In the genomic region with DNA sequence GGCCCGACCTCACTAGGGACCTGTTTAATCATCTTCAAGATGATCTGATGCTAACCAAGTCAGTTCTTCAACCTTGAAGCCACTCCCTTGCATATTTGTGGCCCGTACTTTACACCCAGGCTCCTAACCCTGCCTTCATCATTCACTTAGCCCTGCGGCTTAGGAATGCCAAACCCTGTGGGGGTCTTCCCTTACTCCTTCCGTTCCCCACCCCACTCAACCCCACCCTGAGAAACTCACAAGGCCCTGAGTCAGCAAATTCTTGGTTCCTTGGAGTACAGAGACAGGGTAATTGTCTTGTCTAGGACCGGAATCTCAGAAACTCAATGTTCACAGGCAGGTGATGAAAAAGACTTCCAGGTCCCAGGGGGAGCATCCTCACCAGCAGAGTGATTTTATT, we compare ENCODE assay signal across 25 mouse cellular contexts. TPM values are rescaled to one million over a fixed set of nuclear protein-coding genes. Genes with fewer than 3 reads are reported as not detected.
DNase-seq lines count a peak whose midpoint lies in the region; ATAC-seq and TF ChIP-seq lines count a peak whose summit lies in the region.
"Had no signal": no experiment of that assay in that cellular context is flagged by ENCODE, and none has a peak within 500 bp of the region (broad histone marks: within the 10 kb centered on the region; RNA-seq: fewer than 3 reads in every experiment).

No protein-coding gene starts in this region.

- dilution Hi-C loops in CH12.LX (cut with MboI; ENCODE audit: extremely low pct_ligation_motif_present, extremely low pct_unique_long_range_greater_than_20kb, low sequenced_read_pairs), result no loop called here

- no peak for TF ChIP-seq EP300 in CH12.LX (IDR thresholded peaks at IDR 0.05; ENCODE audit: low read length)

- H3K4me3 ChIP-seq in kidney, postnatal 0 days (replicated peaks; ENCODE audit: low read depth, low read length), result no peak overlapping the region
- no peak overlapping the region for H3K4me3 ChIP-seq in CH12.LX (replicated peaks in 1 of 3; ENCODE audit: low read depth in 2 of 3, low read length in 2 of 3, poor library complexity in 1 of 3)
- no peak overlapping the region for H3K4me3 ChIP-seq in hindbrain, embryonic 14.5 days (replicated peaks; ENCODE audit: low read length)
- H3K4me3 ChIP-seq: forebrain, embryonic 12.5 days; forebrain, embryonic 15.5 days; heart, adult 2 months; hindbrain, embryonic 15.5 days had no signal

- TF ChIP-seq RAD21 in CH12.LX (IDR thresholded peaks at IDR 0.05; ENCODE audit: low read depth, low read length), result no peak

- ATAC-seq in kidney, postnatal 0 days (replicated peaks; ENCODE audit: low FRiP score, low read depth), result peak; percentile 31; the same call in 1 of the 2 replicates
- no peak for ATAC-seq in hindbrain, embryonic 14.5 days (ENCODE audit: low FRiP score)

- H3K36me3 ChIP-seq in kidney, postnatal 0 days (ENCODE audit: insufficient read depth, low read length), result no peaks in the 10 kb centered on the region
- H3K36me3 ChIP-seq in CH12.LX (replicated peaks in 1 of 2; ENCODE audit: control insufficient read depth in 1 of 2, insufficient read depth in 1 of 2, low read length in 1 of 2), result no peaks in the 10 kb centered on the region
- H3K36me3 ChIP-seq in hindbrain, embryonic 14.5 days (replicated peaks; ENCODE audit: control insufficient read depth, insufficient read depth), result no peaks in the 10 kb centered on the region
- H3K36me3 ChIP-seq: embryonic facial prominence, embryonic 12.5 days; embryonic facial prominence, embryonic 15.5 days; forebrain, embryonic 12.5 days; forebrain, embryonic 15.5 days; heart, embryonic 10.5 days; hindbrain, embryonic 15.5 days had no signal

- H3K9me3 ChIP-seq in kidney, postnatal 0 days (replicated peaks; ENCODE audit: low read length), result no peaks in the 10 kb centered on the region
- H3K9me3 ChIP-seq in CH12.LX (replicated peaks; ENCODE audit: low read length), result no peaks in the 10 kb centered on the region
- H3K9me3 ChIP-seq in hindbrain, embryonic 14.5 days (ENCODE audit: control insufficient read depth, low read length), result no peaks in the 10 kb centered on the region
- H3K9me3 ChIP-seq: embryonic facial prominence, embryonic 12.5 days; embryonic facial prominence, embryonic 15.5 days; forebrain, embryonic 12.5 days; forebrain, embryonic 15.5 days; heart, embryonic 10.5 days; heart, embryonic 13.5 days; hindbrain, embryonic 15.5 days had no signal

- no peak for TF ChIP-seq CTCF in kidney, postnatal 0 days (IDR thresholded peaks at IDR 0.05; ENCODE audit: low read depth)
- no peak for TF ChIP-seq CTCF in CH12.LX (conservative IDR thresholded peaks at IDR 0.05 in 1 of 2, IDR thresholded peaks at IDR 0.05 in 1 of 2; ENCODE audit: low read depth in 2 of 2, low read length in 2 of 2)

- H3K79me2 ChIP-seq in CH12.LX (replicated peaks; ENCODE audit: control insufficient read depth, extremely low read depth, insufficient read depth, poor library complexity, severe bottlenecking), result no peaks in the 10 kb centered on the region

- DNase-seq in kidney, postnatal 0 days (ENCODE audit: low spot score), result no peak
- DNase-seq in kidney, postnatal 4 days, result no peak
- no peak for DNase-seq in CH12.LX (ENCODE audit: extremely low read depth)
- peak; percentile 92 for DNase-seq in ES-CJ7 (ENCODE audit: low read depth, low spot score)
- peak; percentile 81 for DNase-seq in ZHBTc4 (ENCODE audit: low read depth, low spot score)
- DNase-seq in hindbrain, embryonic 14.5 days (ENCODE audit: low spot score), result no peak
- DNase-seq in thymus, postnatal 14 days, result no peak
- DNase-seq: adrenal gland, postnatal 10 days; adrenal gland, postnatal 36 days; B cell, adult 2 months; cerebellum, adult 18-20 months; cerebellum, adult 9-10 months; cerebellum, postnatal 14 days; gastrocnemius, postnatal 25 days; heart, adult 2 months; heart, postnatal 14 days; heart, postnatal 4 days had no signal

- H3K27ac ChIP-seq in kidney, postnatal 0 days, result no peak overlapping the region
- H3K27ac ChIP-seq in CH12.LX (ENCODE audit: insufficient read depth, low read depth), result no peak overlapping the region
- H3K27ac ChIP-seq in hindbrain, embryonic 14.5 days, result no peak overlapping the region
- H3K27ac ChIP-seq: embryonic facial prominence, embryonic 12.5 days; embryonic facial prominence, embryonic 15.5 days; forebrain, embryonic 12.5 days; forebrain, embryonic 15.5 days; heart, adult 2 months; heart, embryonic 13.5 days; hindbrain, embryonic 15.5 days had no signal

- no peak for TF ChIP-seq POLR2A in CH12.LX (IDR thresholded peaks at IDR 0.05; ENCODE audit: low read depth, low read length)

- peaks cover 15% of the 10 kb centered on the region for H3K4me1 ChIP-seq in kidney, postnatal 0 days (replicated peaks; ENCODE audit: insufficient read depth, low read length)
- peaks cover 3 to 25% of the 10 kb centered on the region in 2 experiments; a peak in 2 of 4 replicates for H3K4me1 ChIP-seq in CH12.LX (ENCODE audit: control insufficient read depth in 1 of 2, insufficient read depth in 2 of 2)
- H3K4me1 ChIP-seq in hindbrain, embryonic 14.5 days (replicated peaks; ENCODE audit: control insufficient read depth, insufficient read depth, low read length), result peaks cover 28% of the 10 kb centered on the region

- H3K27me3 ChIP-seq in kidney, postnatal 0 days (ENCODE audit: insufficient read depth, low read length), result no peaks in the 10 kb centered on the region
- H3K27me3 ChIP-seq in CH12.LX (replicated peaks), result no peaks in the 10 kb centered on the region
- H3K27me3 ChIP-seq in hindbrain, embryonic 14.5 days (ENCODE audit: control insufficient read depth, insufficient read depth, low read length), result 0 out of 2 replicates have a peak, but pooled peaks cover under 1% of the 10 kb centered on the region
- H3K27me3 ChIP-seq: embryonic facial prominence, embryonic 15.5 days; heart, embryonic 13.5 days; hindbrain, embryonic 15.5 days had no signal

- H3K9ac ChIP-seq in kidney, postnatal 0 days (ENCODE audit: low read depth, low read length), result no peak overlapping the region
- no peak overlapping the region for H3K9ac ChIP-seq in CH12.LX (ENCODE audit: insufficient read depth, low read depth)
- no peak overlapping the region for H3K9ac ChIP-seq in hindbrain, embryonic 14.5 days
- H3K9ac ChIP-seq: embryonic facial prominence, embryonic 12.5 days; embryonic facial prominence, embryonic 15.5 days; forebrain, embryonic 12.5 days; forebrain, embryonic 15.5 days; hindbrain, embryonic 15.5 days had no signal

- in situ Hi-C loops in CH12.LX (cut with MboI; ENCODE audit: low pct_ligation_motif_present, low pct_unique_long_range_greater_than_20kb, low sequenced_read_pairs), result no loop called here

- 69% methylated on average over 5 of the region's 5 CpGs for WGBS in kidney, postnatal 0 days
- WGBS in hindbrain, embryonic 14.5 days, result 62% methylated on average over 5 of the region's 5 CpGs

- no peak overlapping the region for H3K4me2 ChIP-seq in kidney, postnatal 0 days (ENCODE audit: low read length)
- H3K4me2 ChIP-seq in CH12.LX (ENCODE audit: insufficient read depth, low read depth, poor library complexity, severe bottlenecking), result no peak overlapping the region
- no peak overlapping the region for H3K4me2 ChIP-seq in hindbrain, embryonic 14.5 days (replicated peaks)

TF ChIP-seq in CH12.LX, 34 proteins besides CTCF, POLR2A, EP300 and RAD21:
- TF ChIP-seq ETS1 (conservative IDR thresholded peaks at IDR 0.05; ENCODE audit: low read depth, low read length) (no peak), MAFK (IDR thresholded peaks at IDR 0.05; ENCODE audit: insufficient replicate concordance, low read length) (peak; percentile 66; the same call in 1 of the 2 replicates), MAX (IDR thresholded peaks at IDR 0.05; ENCODE audit: low read length) (no peak)

RNA-seq across cellular contexts. Expression of a gene that starts 6.5 kb away (rescaled TPM):
- polyA plus RNA-seq in kidney, postnatal 0 days (2015; fragmentation: Nextera tagmentation; extraction: Ambion mirVana), result 0.74 and 1.2 TPM in 2 replicates
- total RNA-seq in CH12.LX (2012; rRNA removed) (not detected in 2 replicates), CH12.LX (2014; rRNA removed) (not detected in 2 replicates)
- not detected in 2 replicates for polyA plus RNA-seq in CH12.LX (2012; ENCODE audit: insufficient read length, low read depth)
- polyA plus RNA-seq in hindbrain, embryonic 14.5 days (2014; fragmentation: Nextera tagmentation; extraction: Ambion mirVana), result 0.21 and 0.33 TPM in 2 replicates
- total RNA-seq: MEL had no signal

Comparison
In these comparisons a context has a peak if more than half of its experiments do, and no peak if none do; other contexts are left out.
1. DNase-seq: peak in ES-CJ7 (single experiment) and ZHBTc4 (single experiment); none in kidney, postnatal 0 days (single experiment), kidney, postnatal 4 days (0 of 2), CH12.LX (single experiment), hindbrain, embryonic 14.5 days (single experiment) and thymus, postnatal 14 days (single experiment).